Mouse (Mus musculus): ENCODE data around the gene Akap17b. TPM values are rescaled to one million over a fixed set of nuclear protein-coding genes. Genes with fewer than 3 reads are reported as not detected.

Akap17b gene
- polyA plus RNA-seq (2012; rRNA removed) = 0.10 and 0.17 TPM in 2 replicates

DNA sequence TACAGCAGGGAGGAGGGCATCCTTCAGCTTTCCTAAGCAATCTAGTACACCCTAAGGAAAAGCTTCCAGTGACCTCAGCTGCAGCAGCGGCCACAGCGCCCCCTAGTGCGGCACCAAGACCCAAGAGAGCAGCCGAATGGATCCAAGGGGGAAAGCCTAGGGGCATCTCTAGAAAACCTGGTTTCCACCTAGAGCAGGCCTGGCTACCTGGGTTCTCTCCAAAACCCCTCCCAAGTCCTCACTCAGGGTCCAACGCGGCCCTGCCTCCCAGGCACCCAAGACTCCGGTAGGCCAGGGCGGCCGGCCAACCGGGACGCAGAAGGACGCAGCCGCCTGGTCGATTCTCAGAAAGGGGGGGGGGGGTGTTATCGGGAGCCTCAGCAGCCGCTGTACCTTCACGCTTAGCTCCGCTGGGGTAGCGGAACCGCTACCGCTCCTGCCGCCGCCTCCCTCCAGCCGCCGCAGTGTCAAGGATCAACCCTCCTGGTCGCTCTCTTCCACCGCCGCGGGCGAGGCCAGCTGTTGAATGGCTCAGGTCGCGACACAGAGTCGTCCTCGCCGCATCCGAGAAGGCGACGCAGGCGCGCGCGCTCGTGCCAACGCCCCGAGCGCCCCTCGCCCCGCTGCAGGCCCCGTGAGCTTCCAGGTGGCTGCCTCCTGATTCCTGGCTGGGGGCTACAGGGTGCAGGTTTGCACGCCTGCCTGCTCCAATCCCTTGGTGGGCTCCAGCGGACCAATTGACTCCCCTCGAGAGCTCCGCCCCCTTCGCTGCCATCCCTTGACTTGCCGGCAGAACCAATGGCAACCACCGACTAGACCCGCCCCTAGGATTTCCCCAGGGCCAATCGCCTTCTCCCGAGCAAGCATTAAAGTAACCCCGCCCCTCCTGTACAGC lies at the start of gene Akap17b:
Gene Akap17b, minus strand, starts transcription at position 739 of the 895 bp plus-strand sequence.

DNA sequence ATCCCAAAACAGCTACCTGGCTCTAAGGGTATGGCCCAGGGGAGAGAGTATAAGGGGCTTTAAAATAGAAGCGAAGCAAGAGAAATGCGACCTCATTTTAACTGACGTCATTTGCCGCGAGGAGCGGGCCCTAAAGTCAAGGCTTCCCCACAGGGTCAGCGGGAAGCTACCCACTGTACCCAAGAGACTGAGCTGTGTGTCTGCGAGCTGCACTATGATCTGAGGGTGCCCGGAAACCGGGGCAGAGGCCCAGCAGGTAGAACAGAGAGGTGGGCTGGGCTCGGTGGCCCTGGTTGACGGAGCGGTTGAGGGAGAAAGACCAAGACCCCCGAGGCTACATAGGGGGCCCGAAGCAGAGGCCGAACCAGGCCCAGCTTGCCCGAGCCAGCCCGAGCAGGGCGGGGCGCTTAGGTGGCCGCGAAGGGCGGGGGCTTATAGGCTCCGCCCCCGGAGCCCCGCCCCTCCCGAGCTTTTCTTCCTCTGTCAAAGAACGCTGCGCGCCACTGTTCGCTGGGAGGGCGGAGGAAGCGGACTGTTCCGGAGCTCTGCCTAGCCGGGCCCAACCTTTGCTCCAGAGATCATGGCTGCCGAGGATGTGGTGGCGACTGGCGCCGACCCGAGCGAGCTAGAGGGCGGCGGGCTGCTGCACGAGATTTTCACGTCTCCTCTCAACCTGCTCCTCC lies 47.3 kb downstream of the Akap17b start, which contains the start of gene Pgrmc1:
Gene Pgrmc1, plus strand, starts transcription at position 500 of the 683 bp plus-strand sequence.

Other genes with a start within 250 kb of the Akap17b start
- gene Gm6268, start 244.1 kb downstream of the Akap17b start, polyA plus RNA-seq (2012; rRNA removed) = not detected in 2 replicates
- not detected in 2 replicates for gene Gm14569, start 153.6 kb downstream of the Akap17b start, polyA plus RNA-seq (2012; rRNA removed)
- gene Pgrmc1, start 47.2 kb downstream of the Akap17b start, polyA plus RNA-seq (2012; rRNA removed) = 73.4 and 97.6 TPM in 2 replicates
- gene Slc25a43, start 98.3 kb upstream of the Akap17b start, polyA plus RNA-seq (2012; rRNA removed) = 0.49 and 1.2 TPM in 2 replicates
- 1,316 and 1,531 TPM in 2 replicates for gene Slc25a5, start 150.3 kb upstream of the Akap17b start, polyA plus RNA-seq (2012; rRNA removed)
- gene Ube2a, start 228.5 kb upstream of the Akap17b start, polyA plus RNA-seq (2012; rRNA removed) = 40.7 and 46.3 TPM in 2 replicates
- gene C330007P06Rik, start 228.7 kb upstream of the Akap17b start, polyA plus RNA-seq (2012; rRNA removed) = 10.1 and 15.5 TPM in 2 replicates

Measured in colon, adult 2 months (tissue).